Mouse (Mus musculus) intestine, postnatal 0 days (tissue): ENCODE results near the gene D1Ertd622e. TPM values are rescaled to one million over a fixed set of nuclear protein-coding genes. Genes with fewer than 3 reads are reported as not detected.
"Not testable (repeated sequence)": the region's sequence is repeated elsewhere in the genome, so short reads cannot be mapped to it uniquely, and the experiment has no call there.

ENCODE experiments used
- ATAC-seq: fragments of 200-750 bp; cut with Nextera tagmentation; 2 replicates; pipeline ENCODE4 v1.8.0; 2017; ENCODE audit warnings: mild to moderate bottlenecking, moderate TSS enrichment, moderate library complexity
- H3K27ac ChIP-seq: fragments of 300-500 bp; sonication (generic); 2 replicates; pipeline ENCODE4 v1.5.1; 2014; ENCODE audit warnings: mild to moderate bottlenecking, low read depth, low read length, moderate library complexity
- H3K27me3 ChIP-seq: fragments of 300-500 bp; sonication (generic); replicated peaks from 2 replicates; pipeline ENCODE4 v1.6.1; 2014; ENCODE audit warnings: low read length, mixed read lengths; ENCODE audit not compliant: control insufficient read depth, insufficient read depth
- H3K36me3 ChIP-seq: fragments of 300-500 bp; sonication (generic); 2 replicates; pipeline ENCODE4 v1.6.1; 2014; ENCODE audit warnings: mild to moderate bottlenecking, moderate library complexity; ENCODE audit not compliant: control insufficient read depth, insufficient read depth
- H3K4me1 ChIP-seq: fragments of 300-500 bp; sonication (generic); replicated peaks from 2 replicates; pipeline ENCODE4 v1.6.1; 2014; ENCODE audit warnings: antibody characterized with exemption, low read length, mixed read lengths; ENCODE audit not compliant: control insufficient read depth, insufficient read depth
- H3K4me2 ChIP-seq: fragments of 300-500 bp; sonication (generic); replicated peaks from 2 replicates; pipeline ENCODE4 v1.6.1; 2014; ENCODE audit warnings: low read depth, mild to moderate bottlenecking, moderate library complexity
- H3K4me3 ChIP-seq: fragments of 300-500 bp; sonication (generic); 2 replicates; pipeline ENCODE4 v1.5.1; 2014; ENCODE audit warnings: low read depth, low read length
- H3K9ac ChIP-seq: fragments of 300-500 bp; sonication (generic); 2 replicates; pipeline ENCODE4 v1.6.1; 2014; ENCODE audit warnings: mild to moderate bottlenecking, low read depth, low read length
- H3K9me3 ChIP-seq: fragments of 300-500 bp; sonication (generic); 2 replicates; pipeline ENCODE4 v1.6.1; 2016; ENCODE audit warnings: mixed run types; ENCODE audit not compliant: control insufficient read depth
- CTCF ChIP-seq: sonication (generic); IDR thresholded peaks from 2 replicates; pipeline ENCODE4 v1.5.1; 2016; ENCODE audit warnings: low read depth, mild to moderate bottlenecking, control low read depth, antibody characterized with exemption, moderate library complexity
- WGBS: fragments of 180-500 bp; shearing (Covaris S2); extraction: QIAGEN DNeasy Blood & Tissue Kit; methylation state at CpG from one replicate; pipeline ENCODE4 v1.1.7; 2014; 5-methylcytosine and 5-hydroxymethylcytosine counted together
- polyA plus RNA-seq: library from polyadenylated mRNA; unstranded; fragments of >200 nt; fragmentation: Nextera tagmentation; extraction: Ambion mirVana; gene quantifications from 2 replicates; pipeline ENCODE4 v1.2.1, GENCODE M21; 2015

Gene D1Ertd622e
- polyA plus RNA-seq, 1 experiment from 2014 or later, result 29.5 TPM

DNA sequence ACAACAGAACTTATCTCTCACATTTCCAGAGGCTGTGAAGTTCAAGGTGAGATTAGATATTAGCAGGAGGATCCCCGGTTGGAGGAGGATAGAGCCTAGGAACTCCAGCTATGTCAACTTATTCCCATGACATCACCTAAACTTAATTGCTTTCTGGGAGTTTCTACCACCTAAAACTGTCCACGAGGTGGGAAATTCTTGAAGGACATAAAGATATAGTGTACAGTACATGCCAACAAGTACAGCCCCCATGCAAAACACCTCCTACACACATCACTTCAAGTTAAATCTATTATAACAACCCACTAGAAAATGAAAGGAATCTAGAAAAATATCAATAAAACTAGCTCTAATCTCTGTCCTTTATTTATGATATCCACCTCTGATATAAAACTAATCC is 61.5 kb downstream of the D1Ertd622e start:
- WGBS, result 63% methylated on average over 2 of the region's 2 CpGs

GRCm38 (mm10) chr1:97599101-97599500 is 62.8 kb downstream of the D1Ertd622e start:
- Histone ChIP-seq H3K4me2 (no peak overlapping the region), H3K27ac (no peak overlapping the region), H3K27me3 (no peaks in the 10 kb centered on the region), H3K4me1 (no peaks in the 10 kb centered on the region), H3K9ac (no peak overlapping the region), H3K4me3 (no peak overlapping the region), H3K9me3 (no peaks in the 10 kb centered on the region), H3K36me3 (no peaks in the 10 kb centered on the region)
- no peak for TF ChIP-seq CTCF
- ATAC-seq, result no peak
- 62% methylated on average over 3 of the region's 3 CpGs for WGBS

More for the DNA sequence above, 61.5 kb downstream of the D1Ertd622e start:
- ATAC-seq, result no peak
- Histone ChIP-seq H3K27me3 (no peaks in the 10 kb centered on the region), H3K27ac (no peak overlapping the region), H3K9me3 (no peaks in the 10 kb centered on the region), H3K4me1 (no peaks in the 10 kb centered on the region), H3K36me3 (no peaks in the 10 kb centered on the region), H3K4me2 (no peak overlapping the region), H3K9ac (no peak overlapping the region), H3K4me3 (no peak overlapping the region)
- no peak for TF ChIP-seq CTCF

- H3K9ac ChIP-seq, result no peak overlapping the region
- H3K9me3 ChIP-seq, result no peaks in the 10 kb centered on the region
- H3K4me2 ChIP-seq, result no peak overlapping the region
- no peak overlapping the region for H3K27ac ChIP-seq
- H3K36me3 ChIP-seq, result no peaks in the 10 kb centered on the region
- no peak for TF ChIP-seq CTCF
- no peaks in the 10 kb centered on the region for H3K27me3 ChIP-seq
- no peak overlapping the region for H3K4me3 ChIP-seq
- ATAC-seq, result no peak
- no peaks in the 10 kb centered on the region for H3K4me1 ChIP-seq
- WGBS, result 41% methylated on average over 3 of the region's 3 CpGs
These were observed 73.3 kb downstream of the D1Ertd622e start for GRCm38 (mm10) chr1:97588561-97588960.

GRCm38 (mm10) chr1:97585106-97585505 is 76.8 kb downstream of the D1Ertd622e start:
- TF ChIP-seq CTCF, result no peak

DNA sequence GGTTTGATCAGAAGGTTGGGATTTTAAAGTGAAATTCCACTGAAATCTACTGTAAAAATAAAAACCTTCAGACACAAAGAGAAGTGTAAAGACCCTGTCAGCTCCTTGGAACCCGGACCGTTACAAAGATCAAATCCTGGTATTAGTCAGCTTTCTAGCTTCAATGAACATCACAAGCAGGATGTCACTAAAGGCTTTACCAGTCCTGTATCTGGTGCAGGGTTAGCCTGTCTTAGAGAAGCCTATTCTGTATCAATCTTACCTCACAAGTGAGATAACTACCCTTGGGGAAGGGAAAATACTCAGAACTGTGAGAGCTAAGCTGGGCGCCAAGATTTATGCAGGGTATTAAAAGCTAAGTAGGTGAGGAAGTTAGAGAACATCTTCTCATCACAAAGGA is 77.7 kb downstream of the D1Ertd622e start:
- H3K4me2 ChIP-seq, result no peak overlapping the region
- H3K36me3 ChIP-seq, result no peaks in the 10 kb centered on the region
- no peak for TF ChIP-seq CTCF
- H3K4me3 ChIP-seq, result no peak overlapping the region
- H3K9ac ChIP-seq, result no peak overlapping the region
- no peaks in the 10 kb centered on the region for H3K4me1 ChIP-seq
- no peak overlapping the region for H3K27ac ChIP-seq
- WGBS, result 91% methylated on average over 3 of the region's 3 CpGs
- ATAC-seq, result no peak
- H3K9me3 ChIP-seq, result no peaks in the 10 kb centered on the region
- no peaks in the 10 kb centered on the region for H3K27me3 ChIP-seq

More at GRCm38 (mm10) chr1:97585106-97585505, 76.8 kb downstream of the D1Ertd622e start:
- H3K36me3 ChIP-seq, result no peaks in the 10 kb centered on the region
- no peaks in the 10 kb centered on the region for H3K27me3 ChIP-seq
- H3K4me1 ChIP-seq, result no peaks in the 10 kb centered on the region
- no peaks in the 10 kb centered on the region for H3K9me3 ChIP-seq
- no peak overlapping the region for H3K9ac ChIP-seq
- no peak overlapping the region for H3K27ac ChIP-seq
- ATAC-seq, result no peak
- H3K4me2 ChIP-seq, result no peak overlapping the region
- H3K4me3 ChIP-seq, result no peak overlapping the region

DNA sequence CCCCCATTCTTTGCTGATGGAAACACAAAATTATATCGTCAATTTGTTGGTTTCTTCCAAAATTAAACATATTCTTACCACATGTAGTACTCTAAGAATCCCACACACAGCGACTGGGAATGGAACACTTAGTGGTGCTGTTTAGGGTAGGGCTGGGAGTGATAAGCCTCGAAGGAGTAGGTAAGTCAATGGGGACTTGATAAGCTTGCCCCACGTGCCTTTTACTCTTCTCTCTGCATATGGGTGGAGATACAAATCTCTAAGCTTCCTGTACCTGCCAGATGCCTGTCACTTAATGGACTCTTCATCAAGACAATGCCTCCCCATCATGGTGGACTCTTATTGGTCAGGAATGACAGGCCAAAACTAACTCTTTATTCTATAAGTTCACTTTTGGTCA is 78.8 kb downstream of the D1Ertd622e start:
- Histone ChIP-seq H3K4me1 (no peaks in the 10 kb centered on the region), H3K4me2 (no peak overlapping the region), H3K9me3 (no peaks in the 10 kb centered on the region), H3K9ac (no peak overlapping the region), H3K27ac (no peak overlapping the region), H3K27me3 (no peaks in the 10 kb centered on the region), H3K36me3 (no peaks in the 10 kb centered on the region), H3K4me3 (no peak overlapping the region)
- WGBS, result 59% methylated on average over 4 of the region's 4 CpGs
- ATAC-seq, result no peak
- TF ChIP-seq CTCF, result no peak

GRCm38 (mm10) chr1:97580680-97581079 is 81.2 kb downstream of the D1Ertd622e start:
- not testable (repeated sequence) for H3K4me3 ChIP-seq, H3K36me3 ChIP-seq, H3K9ac ChIP-seq, H3K27me3 ChIP-seq, H3K4me1 ChIP-seq, H3K9me3 ChIP-seq, H3K4me2 ChIP-seq
- peak overlapping the region; percentile 86 for H3K27ac ChIP-seq
- peak; percentile 86 for ATAC-seq
